Mouse (Mus musculus) C2C12 (cell line): Measurements from ENCODE around the gene Tmem189. TPM values are rescaled to one million over a fixed set of nuclear protein-coding genes. Genes with fewer than 3 reads are reported as not detected.
A peak's percentile ranks its signal among the peaks of the same experiment; 100 is the strongest.

ENCODE experiments used
- H3K27me3 ChIP-seq: one replicate; pipeline ENCODE4 v1.6.1; 2011; ENCODE audit not compliant: control insufficient read depth, insufficient read depth, insufficient read length
- H3K36me3 ChIP-seq: one replicate; pipeline ENCODE4 v1.6.1; 2011; ENCODE audit not compliant: control insufficient read depth, insufficient read depth
- H3K4me3 ChIP-seq: one replicate; pipeline ENCODE4 v1.5.1; 2011; ENCODE audit warnings: mild to moderate bottlenecking, control low read depth; ENCODE audit not compliant: poor library complexity, insufficient read depth, severe bottlenecking
- H3K79me2 ChIP-seq: one replicate; pipeline ENCODE4 v1.6.1; 2011; ENCODE audit not compliant: control insufficient read depth, insufficient read depth
- H3K79me3 ChIP-seq: one replicate; pipeline ENCODE4 v1.6.1; 2011; ENCODE audit warnings: low read depth, control low read depth
- H3ac ChIP-seq: one replicate; pipeline ENCODE3; 2011; ENCODE audit warnings: low read depth; ENCODE audit not compliant: control insufficient read depth, insufficient read length
- CEBPB ChIP-seq: IDR thresholded peaks from one replicate; pipeline ENCODE4 v1.6.1; 2011; ENCODE audit warnings: low read depth, mild to moderate bottlenecking, control low read depth, moderate library complexity
- CTCF ChIP-seq: IDR thresholded peaks from one replicate; pipeline ENCODE4 v1.5.1; 2011; ENCODE audit not compliant: control insufficient read depth, insufficient read depth, insufficient read length
- FOSL1 ChIP-seq: IDR thresholded peaks from one replicate; pipeline ENCODE4 v1.8.0; 2011; ENCODE audit warnings: mild to moderate bottlenecking, low read length; ENCODE audit not compliant: poor library complexity, insufficient read depth, severe bottlenecking
- MAX ChIP-seq: IDR thresholded peaks from one replicate; pipeline ENCODE4 v1.6.1; 2011; ENCODE audit warnings: mild to moderate bottlenecking, control low read depth
- MYOD1 ChIP-seq: IDR thresholded peaks from one replicate; pipeline ENCODE4 v1.6.1; 2011; ENCODE audit warnings: low read depth; ENCODE audit not compliant: control insufficient read depth, insufficient read length
- MYOG ChIP-seq: IDR thresholded peaks from one replicate; pipeline ENCODE4 v1.6.1; 2011; ENCODE audit not compliant: control insufficient read depth, insufficient read length; ENCODE audit errors: extremely low read depth
- USF1 ChIP-seq: IDR thresholded peaks from one replicate; pipeline ENCODE4 v1.6.1; 2011; ENCODE audit warnings: low read depth, mild to moderate bottlenecking, control low read depth, moderate library complexity
- polyA plus RNA-seq: library from polyadenylated mRNA; unstranded; fragments of >200 nt; fragmentation: generic; extraction: Trizol; gene quantifications from one replicate; pipeline ENCODE4 v1.2.1, GENCODE M21; 2012; ENCODE audit warnings: missing spikeins

The Tmem189 gene
- polyA plus RNA-seq, 1 experiment = 34.5 TPM

DNA sequence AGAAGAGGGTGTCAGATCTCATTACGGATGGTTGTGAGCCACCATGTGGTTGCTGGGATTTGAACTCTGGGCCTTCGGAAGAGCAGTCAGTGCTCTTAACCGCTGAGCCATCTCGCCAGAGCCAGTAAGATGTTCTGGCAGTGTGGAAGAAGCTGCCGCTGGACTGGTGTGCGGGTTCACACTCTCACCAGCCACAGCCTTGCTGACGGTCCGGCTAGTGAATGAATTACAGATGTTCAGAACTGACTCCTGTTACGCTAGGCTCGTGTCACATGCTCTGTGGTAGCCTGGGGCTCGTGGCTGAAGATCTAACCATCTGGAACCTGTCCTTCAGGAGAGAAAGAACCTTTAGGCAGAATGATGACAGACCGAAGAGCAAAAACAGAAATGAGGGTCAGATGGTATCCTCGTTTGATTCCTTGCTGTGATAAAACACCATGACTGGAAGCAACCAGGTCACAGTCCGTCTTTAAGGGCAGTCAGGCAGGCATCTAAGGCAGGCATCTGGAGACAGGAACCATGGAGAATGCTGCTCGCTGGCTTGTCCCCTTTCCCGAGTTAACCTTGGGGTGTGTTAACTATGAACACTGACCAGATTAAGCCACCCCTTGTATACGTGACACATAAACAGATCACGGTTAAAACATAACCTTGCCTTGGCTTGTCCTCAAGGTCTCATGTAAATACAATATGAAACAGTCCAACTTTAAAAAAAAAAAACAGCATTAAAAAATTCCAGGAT lies 23.5 kb downstream of the Tmem189 start:
- Histone ChIP-seq H3K4me3 (no peak overlapping the region), H3K27me3 (no peaks in the 10 kb centered on the region), H3K79me3 (peaks cover under 1% of the 10 kb centered on the region), H3ac (no peak overlapping the region), H3K79me2 (peaks cover 2% of the 10 kb centered on the region), H3K36me3 (no peaks in the 10 kb centered on the region)
- TF ChIP-seq FOSL1 (no peak), MAX (no peak), CEBPB (no peak), MYOG (no peak), MYOD1 (no peak), CTCF (no peak), USF1 (no peak)

DNA sequence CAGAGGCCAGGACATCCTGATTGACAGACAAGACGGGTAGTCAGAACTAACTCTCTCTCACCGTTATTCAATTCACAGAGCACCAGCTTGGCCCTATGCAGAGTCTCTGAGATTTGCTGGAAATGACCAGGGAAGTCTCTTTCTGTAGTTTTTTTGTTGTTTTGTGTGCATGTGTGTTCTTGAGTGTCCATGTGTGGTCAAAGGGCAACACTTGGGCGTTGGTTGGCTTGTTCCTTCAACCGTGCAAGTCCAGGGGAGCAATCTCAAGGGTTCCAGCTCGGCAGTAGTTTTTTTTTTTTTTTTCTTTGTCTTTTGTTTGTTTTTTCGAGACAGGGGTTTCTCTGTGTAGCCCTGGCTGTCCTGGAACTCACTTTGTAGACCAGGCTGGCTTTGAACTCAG lies 26.9 kb downstream of the Tmem189 start:
- Histone ChIP-seq H3K79me3 (peaks cover 27% of the 10 kb centered on the region), H3K4me3 (no peak overlapping the region), H3K36me3 (peaks cover 2% of the 10 kb centered on the region), H3K79me2 (peaks cover 36% of the 10 kb centered on the region), H3ac (no peak overlapping the region), H3K27me3 (no peaks in the 10 kb centered on the region)
- no peak for TF ChIP-seq CTCF
- no peak for TF ChIP-seq MAX
- TF ChIP-seq USF1 = no peak
- no peak for TF ChIP-seq MYOG
- no peak for TF ChIP-seq MYOD1
- TF ChIP-seq FOSL1 = no peak
- no peak for TF ChIP-seq CEBPB

DNA sequence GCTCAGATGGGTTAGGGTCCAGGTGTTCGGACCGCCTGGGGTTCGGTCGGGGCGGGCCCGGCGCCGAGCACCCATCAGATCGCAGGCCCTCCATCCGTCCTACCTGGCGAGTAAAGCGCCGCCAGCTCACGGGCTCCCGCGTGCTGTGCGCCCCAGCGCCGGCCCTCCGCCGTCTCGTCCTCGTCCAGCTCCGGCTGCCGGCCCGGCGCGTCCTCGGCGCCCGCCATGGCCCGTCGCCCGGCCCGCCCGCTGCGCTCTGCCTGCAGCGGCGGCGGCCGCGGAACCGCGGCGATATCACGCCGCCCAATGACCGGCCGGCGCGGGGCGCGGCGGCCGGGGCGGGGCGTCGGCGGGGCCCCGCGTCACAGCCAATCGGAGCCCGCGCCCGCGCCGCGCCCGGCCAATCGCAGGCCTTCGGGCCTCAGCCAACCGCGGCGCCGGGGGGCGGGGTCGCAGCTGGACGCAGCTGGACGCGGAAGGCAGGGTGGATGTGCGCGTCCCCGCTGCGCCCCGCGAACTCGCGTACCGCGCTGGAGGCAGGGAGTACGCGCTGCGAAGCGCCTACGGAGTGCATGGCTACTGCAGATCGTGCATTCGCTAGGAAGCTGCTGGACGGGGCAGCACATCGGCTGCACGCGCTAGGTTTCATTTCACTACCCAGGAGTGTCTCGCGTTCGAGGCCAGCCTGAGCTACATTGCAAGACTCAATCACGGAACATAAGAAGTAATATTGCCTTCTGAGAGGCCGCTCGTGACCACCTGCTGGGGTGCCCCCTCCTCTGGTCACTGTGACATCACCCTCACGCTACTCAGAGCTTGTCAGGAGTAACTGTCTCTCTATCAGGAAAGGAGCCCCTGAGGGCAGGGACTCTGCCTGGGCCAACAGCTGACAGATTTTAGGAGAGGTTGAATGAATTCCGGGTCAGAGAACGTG lies 28.1 kb downstream of the Tmem189 start, which contains the start of gene Gm20431:
Gm20431 (minus strand) TSS at position 227 of the 934 bp plus-strand sequence.
- TF ChIP-seq FOSL1 = no peak
- no peak for TF ChIP-seq USF1
- TF ChIP-seq MAX = peak; percentile 68
- TF ChIP-seq MYOG = no peak
- TF ChIP-seq CEBPB = no peak
- TF ChIP-seq CTCF = no peak
- peaks cover 31% of the 10 kb centered on the region for H3K79me3 ChIP-seq
- peak within 1 kb of the TSS; percentile 97 for H3ac ChIP-seq
- peak within 1 kb of the TSS; percentile 90 for H3K4me3 ChIP-seq
- no peaks in the 10 kb centered on the region for H3K27me3 ChIP-seq
- peaks cover 6% of the 10 kb centered on the region for H3K36me3 ChIP-seq
- peaks cover 48% of the 10 kb centered on the region for H3K79me2 ChIP-seq

DNA sequence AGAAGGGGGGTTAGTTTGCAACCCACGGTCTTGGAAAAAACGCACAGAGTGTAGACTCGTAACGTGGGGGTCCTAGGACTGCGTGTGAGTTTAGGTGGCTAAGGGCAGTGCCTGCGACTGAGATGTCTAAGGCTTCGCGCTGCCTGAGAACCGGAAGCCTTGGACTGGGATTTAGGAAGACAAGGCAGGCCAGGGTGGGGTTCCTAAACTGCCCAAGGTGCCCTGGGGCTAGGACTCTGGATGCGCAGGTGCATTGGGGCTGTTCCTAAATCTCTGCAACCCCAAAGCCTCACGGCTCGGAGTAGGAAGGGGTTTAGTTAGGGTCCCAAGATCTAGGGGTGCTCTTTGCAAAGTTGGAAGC lies 29.0 kb downstream of the Tmem189 start:
- Histone ChIP-seq H3K36me3 (peaks cover 6% of the 10 kb centered on the region), H3K79me3 (peaks cover 32% of the 10 kb centered on the region)
- TF ChIP-seq CTCF (no peak), MAX (no peak), CEBPB (no peak), MYOD1 (no peak), FOSL1 (no peak), USF1 (no peak), MYOG (no peak)

DNA sequence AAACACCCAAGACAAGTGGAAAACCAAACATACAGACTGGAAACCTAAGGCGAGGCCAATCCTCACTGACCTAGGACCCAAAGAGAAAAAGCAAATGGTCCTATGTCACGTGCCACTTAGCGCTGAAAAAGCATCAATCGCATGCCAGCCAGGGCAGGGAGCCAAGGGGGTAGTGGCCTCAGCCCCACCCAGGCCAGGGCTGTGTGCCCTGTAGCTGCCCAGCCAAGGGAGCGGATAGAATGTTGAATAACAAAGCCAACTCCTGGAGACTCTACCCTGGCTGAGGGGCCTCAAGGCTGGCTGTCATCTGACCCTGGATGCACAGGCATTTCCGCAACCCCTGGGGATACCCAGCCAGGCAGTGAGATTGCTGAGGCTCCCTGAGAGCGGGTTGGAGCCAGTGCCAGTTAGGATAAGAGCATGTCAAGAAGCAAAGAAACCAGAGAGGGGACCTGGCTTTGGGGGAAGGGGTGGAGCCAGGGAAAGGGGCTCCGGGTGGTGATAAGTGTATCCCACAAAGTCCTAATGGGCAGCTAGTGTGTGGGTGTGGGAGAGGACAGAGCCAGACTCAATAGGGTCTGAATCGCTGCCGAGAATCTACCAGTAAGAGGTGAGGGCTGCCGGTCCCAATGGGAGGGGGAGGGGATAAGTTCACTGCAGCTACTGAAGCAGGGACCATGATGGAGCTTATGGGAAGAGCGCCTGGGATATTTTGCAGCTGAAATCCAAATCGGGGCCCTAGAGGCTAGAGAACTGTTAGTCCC lies 29.6 kb downstream of the Tmem189 start:
- Histone ChIP-seq H3K79me2 (peaks cover 61% of the 10 kb centered on the region), H3K4me3 (peak overlapping the region; percentile 90), H3K27me3 (no peaks in the 10 kb centered on the region), H3K79me3 (peaks cover 32% of the 10 kb centered on the region), H3ac (peak overlapping the region; percentile 16), H3K36me3 (peaks cover 6% of the 10 kb centered on the region)
- TF ChIP-seq FOSL1 (no peak), USF1 (peak; percentile 70)

More for the DNA sequence above, 29.0 kb downstream of the Tmem189 start:
- Histone ChIP-seq H3K27me3 (no peaks in the 10 kb centered on the region), H3ac (peak overlapping the region; percentile 97), H3K79me2 (peaks cover 57% of the 10 kb centered on the region), H3K4me3 (peak overlapping the region; percentile 90)
